Mouse (Mus musculus) testis, adult 2 months (tissue): ENCODE measurements around the gene Suco. TPM values are rescaled to one million over a fixed set of nuclear protein-coding genes. Genes with fewer than 3 reads are reported as not detected.

Experiments used
- H3K27ac ChIP-seq: fragments of 200-500 bp; 2 replicates; pipeline ENCODE4 v1.5.1; 2012; ENCODE audit warnings: low read depth, low read length; ENCODE audit not compliant: control insufficient read depth, insufficient read depth
- H3K27me3 ChIP-seq: fragments of 200-500 bp; 2 replicates; pipeline ENCODE4 v1.6.1; 2012; ENCODE audit warnings: mild to moderate bottlenecking, low read length, moderate library complexity; ENCODE audit not compliant: control insufficient read depth, insufficient read depth
- H3K36me3 ChIP-seq: fragments of 200-500 bp; 2 replicates; pipeline ENCODE4 v1.6.1; 2012; ENCODE audit warnings: mild to moderate bottlenecking, low read length; ENCODE audit not compliant: control insufficient read depth, insufficient read depth
- H3K4me1 ChIP-seq: fragments of 200-500 bp; 2 replicates; pipeline ENCODE4 v1.6.1; 2012; ENCODE audit warnings: low read length; ENCODE audit not compliant: control insufficient read depth, insufficient read depth
- H3K4me3 ChIP-seq: fragments of 200-500 bp; 2 replicates; pipeline ENCODE4 v1.5.1; 2012; ENCODE audit warnings: low read depth, mild to moderate bottlenecking, low read length, moderate library complexity, mixed read lengths; ENCODE audit not compliant: control insufficient read depth
- CTCF ChIP-seq: fragments of 200-500 bp; IDR thresholded peaks from 2 replicates; pipeline ENCODE4 v1.5.1; 2012; ENCODE audit warnings: low read depth, mild to moderate bottlenecking, inconsistent platforms, low read length, moderate library complexity; ENCODE audit not compliant: control insufficient read depth, insufficient read depth, insufficient replicate concordance
- POLR2A ChIP-seq: fragments of 200-500 bp; IDR thresholded peaks from 2 replicates; pipeline ENCODE4 v1.6.1; 2012; ENCODE audit warnings: low read depth, mild to moderate bottlenecking, inconsistent platforms, low read length, moderate library complexity; ENCODE audit not compliant: control insufficient read depth
- polyA plus RNA-seq: library from polyadenylated mRNA; depleted of rRNA; stranded (reverse); fragments of >200 nt; gene quantifications from 2 replicates; pipeline ENCODE4 v1.2.3, GENCODE M21; 2012

Gene Suco
- polyA plus RNA-seq, 1 experiment = 25.4 TPM

GRCm38 (mm10) chr1:161907111-161907510, 30.6 kb upstream of the Suco start:
- H3K27me3 ChIP-seq = no peaks in the 10 kb centered on the region
- TF ChIP-seq CTCF (no peak), POLR2A (no peak)
- no peak overlapping the region for H3K4me3 ChIP-seq
- no peak overlapping the region; the same call in 1 of the 2 replicates for H3K27ac ChIP-seq
- no peaks in the 10 kb centered on the region for H3K36me3 ChIP-seq
- H3K4me1 ChIP-seq = no peaks in the 10 kb centered on the region; the same call in 1 of the 2 replicates

- H3K4me3 ChIP-seq = no peak overlapping the region
- H3K36me3 ChIP-seq = no peaks in the 10 kb centered on the region
- no peaks in the 10 kb centered on the region for H3K27me3 ChIP-seq
- H3K4me1 ChIP-seq = no peaks in the 10 kb centered on the region
- no peak for TF ChIP-seq POLR2A
- TF ChIP-seq CTCF = no peak
- no peak overlapping the region for H3K27ac ChIP-seq
Observed at GRCm38 (mm10) chr1:161902692-161903452, 26.4 kb upstream of the Suco start.

GRCm38 (mm10) chr1:161900129-161900528, 23.6 kb upstream of the Suco start:
- Histone ChIP-seq H3K27ac (no peak overlapping the region), H3K36me3 (no peaks in the 10 kb centered on the region), H3K27me3 (no peaks in the 10 kb centered on the region), H3K4me1 (no peaks in the 10 kb centered on the region), H3K4me3 (no peak overlapping the region)
- TF ChIP-seq POLR2A (no peak), CTCF (no peak)

- Histone ChIP-seq H3K27me3 (no peaks in the 10 kb centered on the region), H3K27ac (no peak overlapping the region), H3K4me3 (peak overlapping the region; percentile 28; the same call in 1 of the 2 replicates), H3K36me3 (no peaks in the 10 kb centered on the region), H3K4me1 (0 out of 2 replicates have a peak, but pooled peaks cover 2% of the 10 kb centered on the region)
- TF ChIP-seq CTCF (no peak), POLR2A (no peak)
Observed at GRCm38 (mm10) chr1:161897235-161897634, 20.8 kb upstream of the Suco start.

- H3K27ac ChIP-seq = peak overlapping the region; percentile 52
Observed at GRCm38 (mm10) chr1:161896130-161896529, 19.6 kb upstream of the Suco start.

GRCm38 (mm10) chr1:161895014-161895413, 18.5 kb upstream of the Suco start:
- Histone ChIP-seq H3K4me1 (0 out of 2 replicates have a peak, but pooled peaks cover 2% of the 10 kb centered on the region), H3K4me3 (peak overlapping the region; percentile 79), H3K27ac (no peak overlapping the region), H3K27me3 (no peaks in the 10 kb centered on the region), H3K36me3 (no peaks in the 10 kb centered on the region)
- TF ChIP-seq POLR2A (no peak), CTCF (no peak)

More at GRCm38 (mm10) chr1:161896130-161896529, 19.6 kb upstream of the Suco start:
- H3K4me3 ChIP-seq = peak overlapping the region; percentile 83
- no peaks in the 10 kb centered on the region for H3K27me3 ChIP-seq
- H3K4me1 ChIP-seq = 0 out of 2 replicates have a peak, but pooled peaks cover 2% of the 10 kb centered on the region
- no peaks in the 10 kb centered on the region for H3K36me3 ChIP-seq
- no peak for TF ChIP-seq CTCF
- TF ChIP-seq POLR2A = peak; percentile 71; the same call in 1 of the 2 replicates

- H3K4me3 ChIP-seq = no peak overlapping the region
- H3K27me3 ChIP-seq = no peaks in the 10 kb centered on the region
- H3K4me1 ChIP-seq = 0 out of 2 replicates have a peak, but pooled peaks cover 2% of the 10 kb centered on the region
- no peak overlapping the region for H3K27ac ChIP-seq
- no peak for TF ChIP-seq POLR2A
- no peak for TF ChIP-seq CTCF
- no peaks in the 10 kb centered on the region for H3K36me3 ChIP-seq
Observed at GRCm38 (mm10) chr1:161894553-161894952, 18.1 kb upstream of the Suco start.
